Mouse (Mus musculus) forebrain, embryonic 15.5 days (tissue): ENCODE measurements around the gene Snd1. TPM values are rescaled to one million over a fixed set of nuclear protein-coding genes. Genes with fewer than 3 reads are reported as not detected.

Experiments
- ATAC-seq: fragments of 200-750 bp; cut with Nextera tagmentation; replicated peaks from 2 replicates; pipeline ENCODE4 v1.8.0; 2017; ENCODE audit warnings: mild to moderate bottlenecking, moderate TSS enrichment, moderate library complexity
- H3K27ac ChIP-seq: fragments of 300-500 bp; sonication (generic); replicated peaks from 2 replicates; pipeline ENCODE4 v1.5.1; 2015; ENCODE audit warnings: mild to moderate bottlenecking, inconsistent platforms
- H3K27me3 ChIP-seq: fragments of 300-500 bp; sonication (generic); 2 replicates; pipeline ENCODE4 v1.6.1; 2015; ENCODE audit warnings: inconsistent platforms
- H3K36me3 ChIP-seq: fragments of 300-500 bp; sonication (generic); 2 replicates; pipeline ENCODE4 v1.6.1; 2015; ENCODE audit warnings: mild to moderate bottlenecking, inconsistent platforms
- H3K4me1 ChIP-seq: fragments of 300-500 bp; sonication (generic); 2 replicates; pipeline ENCODE4 v1.6.1; 2015; ENCODE audit warnings: inconsistent platforms
- H3K4me2 ChIP-seq: fragments of 300-500 bp; sonication (generic); replicated peaks from 2 replicates; pipeline ENCODE4 v1.6.1; 2015; ENCODE audit warnings: mild to moderate bottlenecking, inconsistent platforms
- H3K4me3 ChIP-seq: fragments of 300-500 bp; sonication (generic); 2 replicates; pipeline ENCODE4 v1.5.1; 2015; ENCODE audit warnings: mild to moderate bottlenecking, inconsistent platforms
- H3K9ac ChIP-seq: fragments of 300-500 bp; sonication (generic); replicated peaks from 2 replicates; pipeline ENCODE4 v1.6.1; 2015; ENCODE audit warnings: mild to moderate bottlenecking, inconsistent platforms
- H3K9me3 ChIP-seq: fragments of 300-500 bp; sonication (generic); 2 replicates; pipeline ENCODE4 v1.6.1; 2016; ENCODE audit warnings: inconsistent platforms
- WGBS: fragments of 180-500 bp; shearing (Covaris S2); methylation state at CpG from one replicate; pipeline ENCODE4 v1.1.7; 2015; ENCODE audit warnings: mixed read lengths; 5-methylcytosine and 5-hydroxymethylcytosine counted together
- polyA plus RNA-seq: library from polyadenylated mRNA; unstranded; fragments of >200 nt; fragmentation: Nextera tagmentation; extraction: Ambion mirVana; gene quantifications from 2 replicates; pipeline ENCODE4 v1.2.1, GENCODE M21; 2015

The Snd1 gene
- polyA plus RNA-seq, 1 experiment from 2014 or later, result 77.6 TPM

- Histone ChIP-seq H3K27ac (no peak overlapping the region), H3K9me3 (no peaks in the 10 kb centered on the region), H3K4me3 (no peak overlapping the region), H3K36me3 (no peaks in the 10 kb centered on the region), H3K4me2 (no peak overlapping the region), H3K9ac (no peak overlapping the region), H3K4me1 (peaks cover 1% of the 10 kb centered on the region; the same call in 1 of the 2 replicates), H3K27me3 (no peaks in the 10 kb centered on the region)
- no peak for ATAC-seq
- WGBS, result 88% methylated on average over 2 of the region's 2 CpGs
Observed at GRCm38 (mm10) chr6:28583399-28583798, 108.5 kb downstream of the Snd1 start.

- H3K27ac ChIP-seq, result no peak overlapping the region
- WGBS, result 90% methylated on average over 3 of the region's 3 CpGs
- no peaks in the 10 kb centered on the region for H3K9me3 ChIP-seq
- no peak overlapping the region for H3K9ac ChIP-seq
- peaks cover 7% of the 10 kb centered on the region; the same call in 1 of the 2 replicates for H3K4me1 ChIP-seq
- H3K27me3 ChIP-seq, result no peaks in the 10 kb centered on the region
- no peak overlapping the region for H3K4me2 ChIP-seq
- no peaks in the 10 kb centered on the region for H3K36me3 ChIP-seq
- ATAC-seq, result no peak
- H3K4me3 ChIP-seq, result no peak overlapping the region
Observed at GRCm38 (mm10) chr6:28586806-28587205, 111.9 kb downstream of the Snd1 start.

- H3K4me1 ChIP-seq, result peaks cover 7% of the 10 kb centered on the region; the same call in 1 of the 2 replicates
- H3K9me3 ChIP-seq, result no peaks in the 10 kb centered on the region
- no peak overlapping the region for H3K4me3 ChIP-seq
- ATAC-seq, result no peak
- WGBS, result 67% methylated on average over 5 of the region's 5 CpGs
- no peak overlapping the region for H3K9ac ChIP-seq
- no peaks in the 10 kb centered on the region for H3K27me3 ChIP-seq
- H3K27ac ChIP-seq, result no peak overlapping the region
- no peaks in the 10 kb centered on the region for H3K36me3 ChIP-seq
- no peak overlapping the region for H3K4me2 ChIP-seq
Observed at GRCm38 (mm10) chr6:28588494-28589171, 113.7 kb downstream of the Snd1 start.

- Histone ChIP-seq H3K4me2 (no peak overlapping the region), H3K4me1 (peaks cover 7% of the 10 kb centered on the region; the same call in 1 of the 2 replicates), H3K4me3 (no peak overlapping the region), H3K36me3 (no peaks in the 10 kb centered on the region), H3K27ac (no peak overlapping the region), H3K9me3 (no peaks in the 10 kb centered on the region), H3K9ac (no peak overlapping the region), H3K27me3 (no peaks in the 10 kb centered on the region)
- no peak for ATAC-seq
- WGBS, result 85% methylated on average over 3 of the region's 3 CpGs
Observed at GRCm38 (mm10) chr6:28592323-28592893, 117.5 kb downstream of the Snd1 start.

- Histone ChIP-seq H3K9me3 (no peaks in the 10 kb centered on the region), H3K27me3 (no peaks in the 10 kb centered on the region), H3K27ac (no peak overlapping the region), H3K4me3 (no peak overlapping the region), H3K4me2 (no peak overlapping the region), H3K9ac (no peak overlapping the region), H3K4me1 (0 out of 2 replicates have a peak, but pooled peaks cover 3% of the 10 kb centered on the region), H3K36me3 (no peaks in the 10 kb centered on the region)
- ATAC-seq, result no peak
- WGBS, result 88% methylated on average over 3 of the region's 3 CpGs
Observed at GRCm38 (mm10) chr6:28593708-28594107, 118.8 kb downstream of the Snd1 start.

- Histone ChIP-seq H3K27me3 (no peaks in the 10 kb centered on the region), H3K4me1 (no peaks in the 10 kb centered on the region), H3K4me3 (no peak overlapping the region), H3K9ac (no peak overlapping the region), H3K9me3 (no peaks in the 10 kb centered on the region), H3K36me3 (no peaks in the 10 kb centered on the region), H3K4me2 (no peak overlapping the region), H3K27ac (no peak overlapping the region)
- ATAC-seq, result no peak
- 96% methylated on average over 4 of the region's 4 CpGs for WGBS
Observed at GRCm38 (mm10) chr6:28594759-28595158, 119.8 kb downstream of the Snd1 start.

- Histone ChIP-seq H3K36me3 (no peaks in the 10 kb centered on the region), H3K27ac (no peak overlapping the region), H3K9ac (no peak overlapping the region), H3K4me2 (no peak overlapping the region), H3K4me3 (no peak overlapping the region), H3K9me3 (no peaks in the 10 kb centered on the region), H3K4me1 (no peaks in the 10 kb centered on the region), H3K27me3 (no peaks in the 10 kb centered on the region)
- 83% methylated on average over 1 of the region's 1 CpGs for WGBS
- no peak for ATAC-seq
Observed at GRCm38 (mm10) chr6:28595231-28595630, 120.3 kb downstream of the Snd1 start.

- 87% methylated on average over 5 of the region's 5 CpGs for WGBS
- no peak for ATAC-seq
- no peak overlapping the region for H3K27ac ChIP-seq
- H3K36me3 ChIP-seq, result no peaks in the 10 kb centered on the region
- H3K27me3 ChIP-seq, result no peaks in the 10 kb centered on the region
- no peaks in the 10 kb centered on the region for H3K4me1 ChIP-seq
- no peak overlapping the region for H3K4me3 ChIP-seq
- H3K4me2 ChIP-seq, result no peak overlapping the region
- no peaks in the 10 kb centered on the region for H3K9me3 ChIP-seq
- H3K9ac ChIP-seq, result no peak overlapping the region
Observed at GRCm38 (mm10) chr6:28597266-28597665, 122.3 kb downstream of the Snd1 start.

GRCm38 (mm10) chr6:28599120-28599519 is 124.2 kb downstream of the Snd1 start:
- H3K9ac ChIP-seq, result no peak overlapping the region
- no peaks in the 10 kb centered on the region for H3K36me3 ChIP-seq
- no peak overlapping the region for H3K27ac ChIP-seq
- no peaks in the 10 kb centered on the region for H3K4me1 ChIP-seq
- no peaks in the 10 kb centered on the region for H3K9me3 ChIP-seq
- ATAC-seq, result no peak
- no peaks in the 10 kb centered on the region for H3K27me3 ChIP-seq
- WGBS, result 96% methylated on average over 5 of the region's 5 CpGs
- H3K4me3 ChIP-seq, result no peak overlapping the region
- H3K4me2 ChIP-seq, result no peak overlapping the region

- Histone ChIP-seq H3K9me3 (no peaks in the 10 kb centered on the region), H3K4me1 (no peaks in the 10 kb centered on the region), H3K4me3 (no peak overlapping the region), H3K4me2 (no peak overlapping the region), H3K27me3 (no peaks in the 10 kb centered on the region), H3K36me3 (no peaks in the 10 kb centered on the region), H3K9ac (no peak overlapping the region), H3K27ac (no peak overlapping the region)
- no peak for ATAC-seq
Observed at GRCm38 (mm10) chr6:28600404-28600803, 125.5 kb downstream of the Snd1 start.

GRCm38 (mm10) chr6:28603401-28603800 is 128.5 kb downstream of the Snd1 start:
- Histone ChIP-seq H3K27me3 (no peaks in the 10 kb centered on the region), H3K4me1 (no peaks in the 10 kb centered on the region), H3K4me2 (no peak overlapping the region), H3K27ac (no peak overlapping the region), H3K36me3 (no peaks in the 10 kb centered on the region), H3K4me3 (no peak overlapping the region), H3K9ac (no peak overlapping the region), H3K9me3 (no peaks in the 10 kb centered on the region)
- no peak for ATAC-seq
- 77% methylated on average over 3 of the region's 3 CpGs for WGBS

GRCm38 (mm10) chr6:28603823-28604222 is 128.9 kb downstream of the Snd1 start:
- WGBS, result 59% methylated on average over 3 of the region's 3 CpGs
- no peaks in the 10 kb centered on the region for H3K27me3 ChIP-seq
- H3K27ac ChIP-seq, result no peak overlapping the region
- no peak overlapping the region for H3K9ac ChIP-seq
- H3K4me2 ChIP-seq, result no peak overlapping the region
- no peaks in the 10 kb centered on the region for H3K36me3 ChIP-seq
- no peak overlapping the region for H3K4me3 ChIP-seq
- no peak for ATAC-seq
- no peaks in the 10 kb centered on the region for H3K4me1 ChIP-seq
- H3K9me3 ChIP-seq, result no peaks in the 10 kb centered on the region

GRCm38 (mm10) chr6:28609291-28609690 is 134.4 kb downstream of the Snd1 start:
- no peak overlapping the region for H3K9ac ChIP-seq
- no peak overlapping the region for H3K27ac ChIP-seq
- WGBS, result 77% methylated on average over 4 of the region's 4 CpGs
- no peaks in the 10 kb centered on the region for H3K4me1 ChIP-seq
- H3K4me3 ChIP-seq, result no peak overlapping the region
- no peak for ATAC-seq
- no peaks in the 10 kb centered on the region for H3K27me3 ChIP-seq
- H3K4me2 ChIP-seq, result no peak overlapping the region
- H3K36me3 ChIP-seq, result no peaks in the 10 kb centered on the region
- H3K9me3 ChIP-seq, result no peaks in the 10 kb centered on the region
